Mouse (Mus musculus): ENCODE data around the gene Mien1.

Gene Mien1

GRCm38 (mm10) chr11:98426592-98426991 lies 12.2 kb downstream of the Mien1 start:
- DNase-seq (ENCODE audit: low spot score): no peak

- DNase-seq (ENCODE audit: low spot score): peak; percentile 32
Observed at GRCm38 (mm10) chr11:98418939-98419547, 19.7 kb downstream of the Mien1 start.

GRCm38 (mm10) chr11:98418273-98418672 lies 20.5 kb downstream of the Mien1 start:
- no peak for DNase-seq (ENCODE audit: low spot score)

- DNase-seq (ENCODE audit: low spot score): no peak
Observed at GRCm38 (mm10) chr11:98417074-98417473, 21.7 kb downstream of the Mien1 start.

- no peak for DNase-seq (ENCODE audit: low spot score)
Observed at GRCm38 (mm10) chr11:98414162-98414561, 24.6 kb downstream of the Mien1 start.

- no peak for DNase-seq (ENCODE audit: low spot score)
Observed at GRCm38 (mm10) chr11:98413731-98414130, 25.1 kb downstream of the Mien1 start.

- DNase-seq (ENCODE audit: low spot score): peak; percentile 34
Observed at GRCm38 (mm10) chr11:98412797-98413301, 25.9 kb downstream of the Mien1 start.

GRCm38 (mm10) chr11:98412273-98412796 lies 26.5 kb downstream of the Mien1 start, which contains the start of gene Erbb2:
Erbb2 (plus strand) TSS chr11:98412470.
- peak; percentile 63 for DNase-seq (ENCODE audit: low spot score)

- no peak for DNase-seq (ENCODE audit: low spot score)
Observed at GRCm38 (mm10) chr11:98409341-98409822, 29.4 kb downstream of the Mien1 start.

- DNase-seq (ENCODE audit: low spot score): no peak
Observed at GRCm38 (mm10) chr11:98408872-98409271, 29.9 kb downstream of the Mien1 start.

- no peak for DNase-seq (ENCODE audit: low spot score)
Observed at GRCm38 (mm10) chr11:98406621-98407020, 32.2 kb downstream of the Mien1 start.

- no peak for DNase-seq (ENCODE audit: low spot score)
Observed at GRCm38 (mm10) chr11:98400816-98401215, 38.0 kb downstream of the Mien1 start.

GRCm38 (mm10) chr11:98400161-98400726 lies 38.5 kb downstream of the Mien1 start, which contains the start of gene Pgap3:
Pgap3 (minus strand) TSS chr11:98400490.
- peak; percentile 75 for DNase-seq (ENCODE audit: low spot score)

GRCm38 (mm10) chr11:98397946-98398345 lies 40.8 kb downstream of the Mien1 start:
- no peak for DNase-seq (ENCODE audit: low spot score)

GRCm38 (mm10) chr11:98395041-98395440 lies 43.8 kb downstream of the Mien1 start:
- no peak for DNase-seq (ENCODE audit: low spot score)

- no peak for DNase-seq (ENCODE audit: low spot score)
Observed at GRCm38 (mm10) chr11:98394301-98394700, 44.5 kb downstream of the Mien1 start.

- DNase-seq (ENCODE audit: low spot score): no peak
Observed at GRCm38 (mm10) chr11:98393317-98393716, 45.5 kb downstream of the Mien1 start.

- DNase-seq (ENCODE audit: low spot score): no peak
Observed at GRCm38 (mm10) chr11:98392645-98393044, 46.1 kb downstream of the Mien1 start.

- DNase-seq (ENCODE audit: low spot score): no peak
Observed at GRCm38 (mm10) chr11:98392034-98392433, 46.8 kb downstream of the Mien1 start.

GRCm38 (mm10) chr11:98390141-98390540 lies 48.6 kb downstream of the Mien1 start:
- no peak for DNase-seq (ENCODE audit: low spot score)

- DNase-seq (ENCODE audit: low spot score): peak; percentile 36
Observed at GRCm38 (mm10) chr11:98389221-98389780, 49.5 kb downstream of the Mien1 start.

GRCm38 (mm10) chr11:98388282-98388681 lies 50.5 kb downstream of the Mien1 start:
- DNase-seq (ENCODE audit: low spot score): no peak
